Mouse (Mus musculus) lung, adult 2 months (tissue): ENCODE data around the gene Tcea2.

Source experiments
- CTCF ChIP-seq: fragments of 200-500 bp; IDR thresholded peaks from 2 replicates; pipeline ENCODE4 v1.5.1; 2011; ENCODE audit warnings: mild to moderate bottlenecking, low read length, control low read depth; ENCODE audit not compliant: insufficient read depth
- POLR2A ChIP-seq: fragments of 200-500 bp; IDR thresholded peaks from 2 replicates; pipeline ENCODE4 v1.6.1; 2011; ENCODE audit warnings: low read depth, mild to moderate bottlenecking, control low read depth, low read length, borderline replicate concordance; ENCODE audit errors: extremely low read depth

DNA sequence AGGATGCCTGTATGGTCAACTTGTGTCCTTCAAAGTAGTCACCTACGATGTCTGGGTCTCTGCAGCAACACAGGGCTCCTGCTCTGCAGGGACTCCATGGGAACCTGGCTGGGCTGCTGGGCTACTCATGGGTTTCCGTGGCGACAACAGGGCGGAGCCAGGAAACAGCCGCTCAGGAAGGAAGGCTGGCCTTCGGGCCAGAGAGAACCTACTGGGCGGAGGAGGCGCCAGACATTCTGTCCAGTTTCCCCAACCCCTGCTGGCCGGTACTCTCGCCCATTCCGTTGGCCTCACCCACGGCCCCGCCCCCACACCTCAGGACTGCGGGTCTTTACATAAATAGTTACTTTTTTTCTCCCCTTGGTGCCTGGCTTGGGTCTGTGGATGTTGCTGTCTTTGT lies 4.7 kb upstream of the Tcea2 start:
- TF ChIP-seq POLR2A (peak; percentile 66; the same call in 1 of the 2 replicates), CTCF (no peak)
